Mouse (Mus musculus) neural tube, embryonic 10.5 days (tissue): ENCODE measurements around the gene Pfas.
A peak's percentile ranks its signal among the peaks of the same experiment; 100 is the strongest.
"Not testable (repeated sequence)": the region's sequence is repeated elsewhere in the genome, so short reads cannot be mapped to it uniquely, and the experiment has no call there.

Experiments used
- DNase-seq: peaks from one replicate; pipeline ENCODE4 v3.0.0-alpha.2; 2017; ENCODE audit warnings: low spot score; ENCODE audit errors: extremely low spot score

Pfas gene

GRCm38 (mm10) chr11:68940516-68940915, 67.7 kb downstream of the Pfas start:
- DNase-seq = no peak

GRCm38 (mm10) chr11:68939451-68940304, 68.6 kb downstream of the Pfas start:
- peak; percentile 85 for DNase-seq

- not testable (repeated sequence) for DNase-seq
These were observed 71.3 kb downstream of the Pfas start for GRCm38 (mm10) chr11:68936951-68937350.
